Mouse (Mus musculus) neural tube, embryonic 12.5 days (tissue): ENCODE data around the gene AU040320. TPM values are rescaled to one million over a fixed set of nuclear protein-coding genes. Genes with fewer than 3 reads are reported as not detected.

Experiments used
- ATAC-seq: fragments of 200-750 bp; cut with Nextera tagmentation; 2 replicates; pipeline ENCODE4 v1.8.0; 2017; ENCODE audit warnings: low read depth, mild to moderate bottlenecking, moderate TSS enrichment, moderate library complexity; ENCODE audit not compliant: low FRiP score
- H3K27ac ChIP-seq: fragments of 300-500 bp; sonication (generic); 2 replicates; pipeline ENCODE4 v1.5.1; 2016
- H3K27me3 ChIP-seq: fragments of 300-500 bp; sonication (generic); replicated peaks from 2 replicates; pipeline ENCODE4 v1.6.1; 2016; ENCODE audit warnings: mild to moderate bottlenecking
- H3K36me3 ChIP-seq: fragments of 300-500 bp; sonication (generic); 2 replicates; pipeline ENCODE4 v1.6.1; 2016; ENCODE audit warnings: mild to moderate bottlenecking
- H3K4me1 ChIP-seq: fragments of 300-500 bp; sonication (generic); 2 replicates; pipeline ENCODE4 v1.6.1; 2016
- H3K4me2 ChIP-seq: fragments of 300-500 bp; sonication (generic); replicated peaks from 2 replicates; pipeline ENCODE4 v1.6.1; 2016; ENCODE audit warnings: mild to moderate bottlenecking
- H3K4me3 ChIP-seq: fragments of 300-500 bp; sonication (generic); 2 replicates; pipeline ENCODE4 v1.5.1; 2016
- H3K9ac ChIP-seq: fragments of 300-500 bp; sonication (generic); 2 replicates; pipeline ENCODE4 v1.6.1; 2016; ENCODE audit warnings: mild to moderate bottlenecking
- H3K9me3 ChIP-seq: fragments of 300-500 bp; sonication (generic); 2 replicates; pipeline ENCODE4 v1.6.1; 2016; ENCODE audit warnings: mild to moderate bottlenecking
- WGBS: fragments of 180-500 bp; shearing (Covaris S2); methylation state at CpG from one replicate; pipeline ENCODE4 v1.1.7; 2016; 5-methylcytosine and 5-hydroxymethylcytosine counted together
- polyA plus RNA-seq: library from polyadenylated mRNA; unstranded; fragments of >200 nt; fragmentation: Nextera tagmentation; extraction: Ambion mirVana; gene quantifications from 2 replicates; pipeline ENCODE4 v1.2.1, GENCODE M21; 2016

The AU040320 gene
- polyA plus RNA-seq, 1 experiment from 2014 or later, result 39.6 TPM

GRCm38 (mm10) chr4:126845664-126846063 is 92.3 kb downstream of the AU040320 start:
- H3K4me3 ChIP-seq, result no peak overlapping the region
- no peak overlapping the region for H3K9ac ChIP-seq
- no peak overlapping the region for H3K27ac ChIP-seq
- H3K36me3 ChIP-seq, result peaks cover 68% of the 10 kb centered on the region
- 79% methylated on average over 4 of the region's 4 CpGs for WGBS
- no peak for ATAC-seq
- H3K4me2 ChIP-seq, result no peak overlapping the region
- no peaks in the 10 kb centered on the region for H3K9me3 ChIP-seq
- no peaks in the 10 kb centered on the region for H3K4me1 ChIP-seq
- no peaks in the 10 kb centered on the region for H3K27me3 ChIP-seq

GRCm38 (mm10) chr4:126846971-126847370 is 93.6 kb downstream of the AU040320 start:
- ATAC-seq, result no peak
- Histone ChIP-seq H3K4me2 (no peak overlapping the region), H3K9me3 (no peaks in the 10 kb centered on the region), H3K4me3 (no peak overlapping the region), H3K9ac (no peak overlapping the region), H3K27ac (no peak overlapping the region), H3K4me1 (no peaks in the 10 kb centered on the region), H3K27me3 (no peaks in the 10 kb centered on the region), H3K36me3 (peaks cover 72% of the 10 kb centered on the region)
- 65% methylated on average over 7 of the region's 7 CpGs for WGBS

GRCm38 (mm10) chr4:126850019-126850777 is 96.9 kb downstream of the AU040320 start:
- Histone ChIP-seq H3K4me1 (no peaks in the 10 kb centered on the region), H3K36me3 (peaks cover 70% of the 10 kb centered on the region), H3K4me2 (no peak overlapping the region), H3K9me3 (no peaks in the 10 kb centered on the region), H3K27me3 (no peaks in the 10 kb centered on the region), H3K4me3 (no peak overlapping the region), H3K9ac (no peak overlapping the region), H3K27ac (no peak overlapping the region)
- ATAC-seq, result no peak
- WGBS, result 81% methylated on average over 7 of the region's 7 CpGs

GRCm38 (mm10) chr4:126850778-126851080 is 97.4 kb downstream of the AU040320 start:
- H3K27ac ChIP-seq, result no peak overlapping the region
- no peak overlapping the region for H3K9ac ChIP-seq
- H3K9me3 ChIP-seq, result no peaks in the 10 kb centered on the region
- H3K36me3 ChIP-seq, result peaks cover 70% of the 10 kb centered on the region
- ATAC-seq, result no peak
- no peak overlapping the region for H3K4me2 ChIP-seq
- H3K4me3 ChIP-seq, result no peak overlapping the region
- H3K4me1 ChIP-seq, result no peaks in the 10 kb centered on the region
- WGBS, result 66% methylated on average over 4 of the region's 4 CpGs
- no peaks in the 10 kb centered on the region for H3K27me3 ChIP-seq

- H3K4me1 ChIP-seq, result no peaks in the 10 kb centered on the region
- no peak overlapping the region for H3K4me2 ChIP-seq
- no peak for ATAC-seq
- 74% methylated on average over 11 of the region's 11 CpGs for WGBS
- H3K27ac ChIP-seq, result no peak overlapping the region
- H3K4me3 ChIP-seq, result no peak overlapping the region
- no peaks in the 10 kb centered on the region for H3K27me3 ChIP-seq
- peaks cover 50% of the 10 kb centered on the region for H3K36me3 ChIP-seq
- no peaks in the 10 kb centered on the region for H3K9me3 ChIP-seq
- H3K9ac ChIP-seq, result no peak overlapping the region
Observed at GRCm38 (mm10) chr4:126852971-126853370, 99.6 kb downstream of the AU040320 start.

- H3K27ac ChIP-seq, result no peak overlapping the region
- H3K36me3 ChIP-seq, result peaks cover 54% of the 10 kb centered on the region
- ATAC-seq, result no peak
- no peak overlapping the region for H3K9ac ChIP-seq
- H3K4me3 ChIP-seq, result no peak overlapping the region
- no peak overlapping the region for H3K4me2 ChIP-seq
- H3K4me1 ChIP-seq, result no peaks in the 10 kb centered on the region
- no peaks in the 10 kb centered on the region for H3K27me3 ChIP-seq
- 93% methylated on average over 9 of the region's 9 CpGs for WGBS
- H3K9me3 ChIP-seq, result no peaks in the 10 kb centered on the region
Observed at GRCm38 (mm10) chr4:126860268-126860986, 107.1 kb downstream of the AU040320 start.

GRCm38 (mm10) chr4:126861514-126862266 is 108.3 kb downstream of the AU040320 start:
- Histone ChIP-seq H3K4me2 (no peak overlapping the region), H3K9me3 (no peaks in the 10 kb centered on the region), H3K27ac (no peak overlapping the region), H3K4me1 (no peaks in the 10 kb centered on the region), H3K27me3 (no peaks in the 10 kb centered on the region), H3K4me3 (no peak overlapping the region), H3K36me3 (peaks cover 65% of the 10 kb centered on the region), H3K9ac (no peak overlapping the region)
- WGBS, result 89% methylated on average over 11 of the region's 11 CpGs
- no peak for ATAC-seq

- Histone ChIP-seq H3K9me3 (no peaks in the 10 kb centered on the region), H3K36me3 (peaks cover 51% of the 10 kb centered on the region), H3K27ac (no peak overlapping the region), H3K27me3 (no peaks in the 10 kb centered on the region), H3K4me3 (no peak overlapping the region), H3K4me1 (no peaks in the 10 kb centered on the region), H3K9ac (no peak overlapping the region), H3K4me2 (no peak overlapping the region)
- ATAC-seq, result no peak
- 92% methylated on average over 12 of the region's 12 CpGs for WGBS
Observed at GRCm38 (mm10) chr4:126868699-126869098, 115.4 kb downstream of the AU040320 start.

GRCm38 (mm10) chr4:126872717-126873116 is 119.4 kb downstream of the AU040320 start:
- WGBS, result 80% methylated on average over 7 of the region's 7 CpGs
- Histone ChIP-seq H3K9me3 (no peaks in the 10 kb centered on the region), H3K4me2 (no peak overlapping the region), H3K4me3 (no peak overlapping the region), H3K9ac (no peak overlapping the region), H3K27ac (no peak overlapping the region), H3K27me3 (no peaks in the 10 kb centered on the region), H3K4me1 (no peaks in the 10 kb centered on the region), H3K36me3 (peaks cover 40% of the 10 kb centered on the region)
- no peak for ATAC-seq

- no peaks in the 10 kb centered on the region for H3K4me1 ChIP-seq
- no peak overlapping the region for H3K4me2 ChIP-seq
- H3K36me3 ChIP-seq, result peaks cover 53% of the 10 kb centered on the region
- H3K9ac ChIP-seq, result no peak overlapping the region
- no peaks in the 10 kb centered on the region for H3K27me3 ChIP-seq
- no peak overlapping the region for H3K4me3 ChIP-seq
- WGBS, result 72% methylated on average over 5 of the region's 5 CpGs
- no peaks in the 10 kb centered on the region for H3K9me3 ChIP-seq
- no peak for ATAC-seq
- no peak overlapping the region for H3K27ac ChIP-seq
Observed at GRCm38 (mm10) chr4:126879560-126880275, 126.4 kb downstream of the AU040320 start.

- no peaks in the 10 kb centered on the region for H3K9me3 ChIP-seq
- no peaks in the 10 kb centered on the region for H3K27me3 ChIP-seq
- no peaks in the 10 kb centered on the region for H3K4me1 ChIP-seq
- 96% methylated on average over 5 of the region's 5 CpGs for WGBS
- no peak overlapping the region for H3K4me2 ChIP-seq
- H3K4me3 ChIP-seq, result no peak overlapping the region
- no peak overlapping the region for H3K9ac ChIP-seq
- peaks cover 45% of the 10 kb centered on the region for H3K36me3 ChIP-seq
- ATAC-seq, result no peak
- no peak overlapping the region for H3K27ac ChIP-seq
Observed at GRCm38 (mm10) chr4:126883602-126884001, 130.3 kb downstream of the AU040320 start.

- H3K4me2 ChIP-seq, result no peak overlapping the region
- no peaks in the 10 kb centered on the region for H3K27me3 ChIP-seq
- H3K9me3 ChIP-seq, result no peaks in the 10 kb centered on the region
- no peak overlapping the region for H3K4me3 ChIP-seq
- 68% methylated on average over 1 of the region's 1 CpGs for WGBS
- H3K36me3 ChIP-seq, result peaks cover 56% of the 10 kb centered on the region
- no peak overlapping the region for H3K9ac ChIP-seq
- H3K27ac ChIP-seq, result no peak overlapping the region
- no peak for ATAC-seq
- no peaks in the 10 kb centered on the region for H3K4me1 ChIP-seq
Observed at GRCm38 (mm10) chr4:126885953-126886352, 132.6 kb downstream of the AU040320 start.
